Mouse (Mus musculus) cerebellum, adult 2 months (tissue): ENCODE data around the gene Rpl10-ps3.

Source experiments
- CTCF ChIP-seq: fragments of 200-500 bp; IDR thresholded peaks from 2 replicates; pipeline ENCODE4 v1.5.1; 2011; ENCODE audit warnings: low read depth, mild to moderate bottlenecking, control low read depth, low read length, moderate library complexity, borderline replicate concordance; ENCODE audit not compliant: insufficient read depth
- POLR2A ChIP-seq: fragments of 200-500 bp; IDR thresholded peaks from 2 replicates; pipeline ENCODE4 v1.6.1; 2011; ENCODE audit warnings: low read length, control low read depth, borderline replicate concordance; ENCODE audit not compliant: insufficient read depth

DNA sequence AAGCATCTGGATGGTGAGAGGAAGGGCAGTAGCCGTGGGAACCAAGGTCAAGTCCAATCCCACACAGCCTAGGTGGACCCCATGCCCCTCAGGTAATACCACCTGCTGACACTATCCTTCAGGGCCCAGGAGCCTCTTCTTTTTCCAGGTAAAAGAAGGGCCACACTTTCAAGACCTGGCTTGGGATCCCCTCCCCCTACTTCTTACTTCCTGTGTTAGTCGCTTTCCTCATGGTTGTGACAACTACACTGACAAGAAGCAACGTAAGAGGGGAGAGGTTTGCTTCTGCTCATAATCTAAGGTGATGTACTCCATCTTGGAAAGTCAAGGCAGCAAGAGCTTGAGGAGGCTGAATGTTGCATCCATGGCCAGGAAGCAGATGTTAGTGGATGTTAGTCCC, 15.6 kb upstream of the Rpl10-ps3 start:
- no peak for TF ChIP-seq CTCF
- TF ChIP-seq POLR2A, result no peak
